Comparison of ENCODE assay signal across 9 mouse cellular contexts in the genomic region with DNA sequence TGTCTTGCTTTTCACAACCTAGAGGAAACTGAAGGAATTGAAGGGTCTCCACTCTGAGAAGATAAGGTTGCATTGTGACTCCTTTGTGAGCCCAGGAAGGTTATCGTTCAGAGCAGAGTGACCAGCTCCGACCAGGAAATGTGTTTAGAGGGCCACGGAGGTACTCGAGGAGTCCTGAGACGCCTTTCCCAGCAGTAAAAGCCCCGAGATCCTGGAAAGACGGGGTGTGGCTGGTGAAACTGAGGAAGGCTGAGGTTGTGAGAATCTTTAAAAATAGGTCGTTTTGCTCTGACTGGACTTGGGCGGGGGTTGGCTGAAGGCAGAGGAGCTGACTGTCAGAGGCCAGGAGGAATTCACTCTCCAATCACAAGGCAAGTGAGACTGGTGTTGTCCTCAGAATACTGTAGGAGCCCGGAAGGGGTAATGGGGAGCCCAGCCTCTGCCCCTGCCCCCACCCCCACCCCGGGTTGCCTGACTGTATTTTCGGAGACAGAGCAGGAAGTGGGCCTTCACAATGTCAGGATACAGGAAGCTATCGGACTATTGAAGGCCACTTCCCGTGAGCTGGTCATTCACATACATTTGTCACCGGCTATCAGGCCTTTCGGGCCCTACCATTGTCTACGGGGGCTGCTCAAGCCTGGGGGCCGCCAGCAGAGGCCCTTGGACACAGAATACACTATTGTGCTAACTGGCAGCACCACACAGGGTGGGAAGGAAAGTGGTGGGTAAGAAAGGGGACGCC. TPM values are rescaled to one million over a fixed set of nuclear protein-coding genes. Genes with fewer than 3 reads are reported as not detected.
DNase-seq lines count a peak whose midpoint lies in the region; ATAC-seq and TF ChIP-seq lines count a peak whose summit lies in the region.
"Had no signal": no experiment of that assay in that cellular context is flagged by ENCODE, and none has a peak within 500 bp of the region (broad histone marks: within the 10 kb centered on the region; RNA-seq: fewer than 3 reads in every experiment).

No protein-coding gene starts in this region.

- TF ChIP-seq CTCF in testis, adult 2 months (IDR thresholded peaks at IDR 0.05; ENCODE audit: control insufficient read depth, insufficient read depth, insufficient replicate concordance, low read depth, low read length): no peak

- H3K9me3 ChIP-seq in intestine, embryonic 15.5 days: no peaks in the 10 kb centered on the region
- no peaks in the 10 kb centered on the region for H3K9me3 ChIP-seq in liver, embryonic 16.5 days (replicated peaks; ENCODE audit: control insufficient read depth, low read length)

- no peaks in the 10 kb centered on the region for H3K36me3 ChIP-seq in testis, adult 2 months (ENCODE audit: control insufficient read depth, insufficient read depth, low read length)
- H3K36me3 ChIP-seq in intestine, embryonic 15.5 days: no peaks in the 10 kb centered on the region
- H3K36me3 ChIP-seq in liver, embryonic 16.5 days (ENCODE audit: control insufficient read depth, insufficient read depth): no peaks in the 10 kb centered on the region

- no peak overlapping the region for H3K9ac ChIP-seq in intestine, embryonic 15.5 days
- no peak overlapping the region for H3K9ac ChIP-seq in liver, embryonic 16.5 days (ENCODE audit: low read depth, low read length)

- DNase-seq in testis, postnatal 14 days (ENCODE audit: low spot score): no peak
- no peak for DNase-seq in cerebellum, adult 11-12 months
- no peak for DNase-seq in spleen, postnatal 14 days (ENCODE audit: low spot score in 2 of 2)
- DNase-seq in left cerebral cortex, postnatal 36 days (ENCODE audit: low spot score in 2 of 2): no peak
- DNase-seq: cerebellum, adult 8-10 months; gastrocnemius, postnatal 36 days had no signal

- intact Hi-C loops in left cerebral cortex, postnatal 36 days (cut with DNase I): no loop called here

- peak overlapping the region; percentile 5; the same call in 1 of the 2 replicates for H3K27ac ChIP-seq in testis, adult 2 months (ENCODE audit: control insufficient read depth, insufficient read depth, low read depth, low read length)
- peak overlapping the region; percentile 9; the same call in 1 of the 2 replicates for H3K27ac ChIP-seq in intestine, embryonic 15.5 days
- no peak overlapping the region for H3K27ac ChIP-seq in liver, embryonic 16.5 days (ENCODE audit: low read length)

- no peaks in the 10 kb centered on the region for H3K27me3 ChIP-seq in testis, adult 2 months (ENCODE audit: control insufficient read depth, insufficient read depth, low read length)
- no peaks in the 10 kb centered on the region for H3K27me3 ChIP-seq in intestine, embryonic 15.5 days (replicated peaks)
- no peaks in the 10 kb centered on the region for H3K27me3 ChIP-seq in liver, embryonic 16.5 days (ENCODE audit: control insufficient read depth, insufficient read depth, low read depth, low read length)

- no peaks in the 10 kb centered on the region; the same call in 1 of the 2 replicates for H3K4me1 ChIP-seq in testis, adult 2 months (ENCODE audit: control insufficient read depth, insufficient read depth, low read length)
- H3K4me1 ChIP-seq in intestine, embryonic 15.5 days (replicated peaks): no peaks in the 10 kb centered on the region
- H3K4me1 ChIP-seq in liver, embryonic 16.5 days (ENCODE audit: control insufficient read depth, low read depth, low read length): no peaks in the 10 kb centered on the region

- 62% methylated on average over 19 of the region's 19 CpGs for WGBS in intestine, embryonic 15.5 days
- 28% methylated on average over 19 of the region's 19 CpGs for WGBS in liver, embryonic 16.5 days (ENCODE audit: insufficient replicate concordance)

- H3K4me3 ChIP-seq in testis, adult 2 months (ENCODE audit: control insufficient read depth, low read depth, low read length): no peak overlapping the region
- no peak overlapping the region for H3K4me3 ChIP-seq in intestine, embryonic 15.5 days (replicated peaks)
- H3K4me3 ChIP-seq in liver, embryonic 16.5 days (ENCODE audit: low read depth, low read length): no peak overlapping the region

- peak; percentile 15; the same call in 1 of the 2 replicates for ATAC-seq in intestine, embryonic 15.5 days
- peak; percentile 63 for ATAC-seq in liver, embryonic 16.5 days (ENCODE audit: low read depth)

- H3K4me2 ChIP-seq in intestine, embryonic 15.5 days (replicated peaks): no peak overlapping the region
- H3K4me2 ChIP-seq in liver, embryonic 16.5 days (ENCODE audit: low read depth, low read length): no peak overlapping the region

- no peak for TF ChIP-seq POLR2A in testis, adult 2 months (IDR thresholded peaks at IDR 0.05; ENCODE audit: control insufficient read depth, low read depth, low read length)

RNA-seq across cellular contexts. Expression of gene Smim12, which starts 20.0 kb away (rescaled TPM):
- 24.2 and 25.3 TPM in 2 replicates for polyA plus RNA-seq in testis, adult 2 months (2012; rRNA removed)
- 56.3 and 57.1 TPM in 2 replicates for polyA plus RNA-seq in intestine, embryonic 15.5 days (2015; fragmentation: Nextera tagmentation; extraction: Ambion mirVana)
- polyA plus RNA-seq in liver, embryonic 16.5 days (2015; fragmentation: Nextera tagmentation; extraction: Ambion mirVana): 24.5 and 24.6 TPM in 2 replicates
- total RNA-seq in left cerebral cortex, postnatal 36 days (2021): 10 to 100 TPM; 52.6 to 59.2 TPM

RNA-seq across cellular contexts. Expression of gene Gja4, which starts 50.2 kb away (rescaled TPM):
- 2.4 and 3.1 TPM in 2 replicates for polyA plus RNA-seq in testis, adult 2 months (2012; rRNA removed)
- 20.0 and 21.0 TPM in 2 replicates for polyA plus RNA-seq in intestine, embryonic 15.5 days (2015; fragmentation: Nextera tagmentation; extraction: Ambion mirVana)
- 1.8 and 2.8 TPM in 2 replicates for polyA plus RNA-seq in liver, embryonic 16.5 days (2015; fragmentation: Nextera tagmentation; extraction: Ambion mirVana)
- total RNA-seq in left cerebral cortex, postnatal 36 days (2021): 1 to 10 TPM; 3.6 to 4.5 TPM
